Mouse (Mus musculus) embryo, embryonic 11 days (tissue): ENCODE results near the gene St6galnac3.

Experiments
- DNase-seq: peaks from one replicate; pipeline ENCODE4 v3.0.0-alpha.2; 2015

Gene St6galnac3

DNA sequence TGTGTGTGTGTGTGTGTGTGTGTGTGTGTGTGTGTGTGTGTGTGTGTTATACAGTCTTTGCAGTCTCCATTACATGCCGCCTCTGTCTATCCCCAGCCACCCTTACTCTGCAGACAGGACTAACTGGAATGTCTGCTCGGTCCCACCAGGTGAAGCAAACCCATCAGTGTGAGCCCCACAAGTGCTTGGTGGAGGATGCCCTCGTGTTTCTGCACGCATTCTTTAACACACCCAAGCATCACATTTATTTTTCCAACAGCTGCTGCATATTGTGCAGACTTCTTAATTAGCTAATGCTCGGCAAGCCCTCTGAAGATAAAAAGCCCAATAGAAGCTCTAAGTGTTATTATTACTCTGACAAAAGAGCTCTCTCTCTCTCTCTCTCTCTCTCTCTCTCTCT is 268.7 kb downstream of the St6galnac3 start:
- DNase-seq, result no peak

DNA sequence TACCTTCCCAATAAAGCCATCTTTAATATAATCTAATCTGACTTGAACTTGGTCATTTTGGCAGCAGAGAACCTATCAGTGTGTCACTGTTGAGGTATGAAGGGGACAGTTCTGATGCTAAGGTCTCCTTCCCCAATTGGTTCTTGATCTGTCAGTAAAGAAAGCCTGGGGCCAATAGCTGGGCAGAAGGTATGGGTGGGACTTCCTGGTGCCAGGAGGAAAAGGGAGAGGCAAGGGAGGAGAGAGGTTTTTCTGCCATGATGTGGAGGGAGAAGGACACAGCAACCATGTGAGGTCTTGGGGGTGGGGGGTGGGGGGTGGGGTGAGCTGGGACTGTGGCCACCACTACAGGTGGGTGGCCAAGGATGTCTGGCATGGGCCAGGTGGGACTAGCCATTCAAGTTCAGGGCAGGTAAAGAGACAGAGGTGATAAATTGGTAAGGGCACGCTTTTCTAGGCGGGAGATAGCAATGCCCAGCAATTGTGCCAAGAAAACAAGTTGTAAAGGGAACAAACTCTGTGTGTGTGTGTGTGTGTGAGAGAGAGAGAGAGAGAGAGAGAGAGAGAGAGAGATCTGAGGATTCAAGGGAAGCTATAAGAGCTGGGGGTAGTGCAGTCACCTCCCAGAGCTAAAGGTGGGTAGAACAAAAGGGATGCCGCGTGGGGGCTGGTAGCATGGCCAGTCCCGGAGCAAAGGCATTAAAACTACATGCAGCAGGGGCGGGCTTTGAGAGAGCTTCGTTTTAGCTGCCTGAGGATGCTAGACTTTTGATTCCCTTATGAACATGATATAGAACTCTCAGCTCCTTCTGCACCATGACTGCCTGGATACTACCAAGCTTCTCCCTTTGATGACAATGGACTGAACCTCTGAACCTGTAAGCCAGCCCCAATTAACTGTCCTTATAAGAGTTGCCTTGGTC is 271.6 kb downstream of the St6galnac3 start:
- DNase-seq, result no peak

- DNase-seq, result no peak
These were observed 272.5 kb downstream of the St6galnac3 start for GRCm38 (mm10) chr3:153452299-153452996.

GRCm38 (mm10) chr3:153441329-153441728 is 283.6 kb downstream of the St6galnac3 start:
- no peak for DNase-seq

- no peak for DNase-seq
These were observed 288.6 kb downstream of the St6galnac3 start for GRCm38 (mm10) chr3:153436076-153437021.

DNA sequence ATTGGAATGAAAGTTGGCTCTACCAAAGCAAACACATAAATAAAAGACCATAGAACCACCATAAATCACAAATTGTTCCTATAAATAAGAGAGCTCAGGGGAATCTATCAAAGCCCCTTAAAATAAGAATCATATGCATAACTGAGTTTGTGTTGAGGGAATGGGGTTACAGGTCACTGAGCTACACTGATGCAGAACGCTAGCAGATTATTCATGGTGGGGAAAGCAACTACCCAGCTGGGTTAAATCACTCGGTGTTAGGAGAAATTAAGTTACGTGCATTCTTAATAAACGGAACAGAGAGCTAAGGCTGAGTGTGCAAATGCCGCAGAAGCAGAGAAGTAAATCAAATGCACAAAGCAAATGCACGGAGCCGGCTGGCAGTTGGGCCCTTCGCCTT is 292.0 kb downstream of the St6galnac3 start:
- no peak for DNase-seq

- no peak for DNase-seq
These were observed 292.7 kb downstream of the St6galnac3 start for GRCm38 (mm10) chr3:153432053-153432816.

DNA sequence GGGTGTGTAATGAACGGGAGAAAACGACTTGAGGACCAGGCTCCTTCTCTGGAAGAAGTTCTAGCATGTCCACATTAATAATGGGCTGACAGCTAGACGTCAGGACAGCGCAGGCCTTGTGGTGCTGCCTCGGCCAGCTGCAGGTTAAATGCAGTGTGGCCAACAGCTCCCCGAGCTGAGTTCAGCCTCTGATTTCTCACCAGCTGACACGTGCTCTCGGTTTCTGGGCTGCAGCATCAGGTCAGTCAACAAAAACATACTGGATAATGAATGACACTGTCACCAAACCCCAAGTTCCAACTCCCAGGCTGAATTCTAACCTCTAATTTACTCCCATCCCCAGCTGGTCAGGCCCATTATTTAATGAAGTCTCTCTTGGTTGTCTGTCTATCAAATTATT is 295.1 kb downstream of the St6galnac3 start:
- DNase-seq, result no peak

GRCm38 (mm10) chr3:153421918-153422290 is 303.1 kb downstream of the St6galnac3 start:
- DNase-seq, result no peak

- DNase-seq, result no peak
These were observed 303.7 kb downstream of the St6galnac3 start for GRCm38 (mm10) chr3:153421060-153421917.

GRCm38 (mm10) chr3:153419331-153419730 is 305.6 kb downstream of the St6galnac3 start:
- no peak for DNase-seq

GRCm38 (mm10) chr3:153417001-153417400 is 308.0 kb downstream of the St6galnac3 start:
- no peak for DNase-seq

DNA sequence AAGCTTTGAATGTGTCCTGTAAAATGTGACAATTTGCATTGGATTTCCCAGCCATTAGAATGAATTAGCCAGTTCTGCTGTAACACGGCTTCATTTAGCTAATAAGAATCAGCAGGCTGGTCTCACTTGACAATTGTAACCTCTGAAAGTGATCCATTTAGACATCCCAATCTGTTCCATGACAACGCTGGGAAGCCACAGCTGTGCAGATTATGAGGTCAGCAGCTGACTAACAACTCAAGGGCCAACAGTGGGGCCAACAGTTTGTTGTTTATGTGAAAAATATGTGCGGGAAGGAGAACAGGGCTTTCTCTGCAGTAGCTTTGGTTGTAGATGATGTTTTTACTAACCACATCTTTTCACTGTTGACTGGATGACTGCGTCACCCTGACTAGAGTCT is 308.6 kb downstream of the St6galnac3 start:
- no peak for DNase-seq

- no peak for DNase-seq
These were observed 310.8 kb downstream of the St6galnac3 start for GRCm38 (mm10) chr3:153414132-153414531.

GRCm38 (mm10) chr3:153409286-153409685 is 315.7 kb downstream of the St6galnac3 start:
- DNase-seq, result no peak

DNA sequence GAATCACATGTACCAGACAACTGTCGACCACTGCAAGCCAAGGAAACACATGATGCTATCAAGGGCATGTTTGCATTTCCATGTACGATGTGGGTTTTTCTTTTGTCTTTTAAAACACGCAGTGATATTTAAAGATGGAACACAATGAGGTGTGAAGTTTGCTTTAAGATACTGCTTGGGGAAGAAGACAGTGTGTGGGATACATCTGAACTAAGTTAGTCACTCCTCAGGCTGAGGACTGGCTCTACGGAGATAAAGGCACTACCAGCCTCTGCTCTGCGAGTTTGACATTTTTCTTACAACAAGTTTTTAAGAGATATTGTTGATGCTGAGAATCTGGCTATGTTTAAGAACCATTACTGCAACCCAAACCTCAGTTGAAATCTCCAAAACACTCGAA is 316.6 kb downstream of the St6galnac3 start:
- no peak for DNase-seq

DNA sequence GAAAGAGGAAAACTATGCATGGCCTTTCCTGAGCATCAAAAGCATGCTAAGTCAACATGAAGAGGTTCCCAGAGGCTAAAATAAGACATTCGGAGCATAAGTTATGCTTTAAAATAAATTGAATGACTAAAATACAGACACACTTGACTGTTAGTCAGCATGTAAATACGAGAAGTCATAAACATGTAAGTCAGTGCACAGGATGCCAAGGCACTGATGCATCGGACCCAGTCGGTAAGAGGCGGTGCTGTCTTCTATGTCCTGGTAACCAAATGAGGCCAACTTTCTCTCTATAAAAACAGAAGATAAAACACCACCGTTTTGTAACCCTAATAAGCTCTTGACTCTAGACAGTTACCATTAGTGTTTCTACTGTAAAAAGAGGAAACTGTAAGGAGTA is 317.3 kb downstream of the St6galnac3 start:
- DNase-seq, result no peak

- DNase-seq, result no peak
These were observed 318.1 kb downstream of the St6galnac3 start for GRCm38 (mm10) chr3:153406858-153407257.

- no peak for DNase-seq
These were observed 318.8 kb downstream of the St6galnac3 start for GRCm38 (mm10) chr3:153406220-153406619.

GRCm38 (mm10) chr3:153405643-153406042 is 319.3 kb downstream of the St6galnac3 start:
- DNase-seq, result no peak

- DNase-seq, result no peak
These were observed 324.7 kb downstream of the St6galnac3 start for GRCm38 (mm10) chr3:153400259-153400658.
